In genomic region chr10:99599142-99600120, GRCm38 (mm10) we compare ENCODE assay signal across 8 mouse cellular contexts.
DNase-seq lines count a peak whose midpoint lies in the region; ATAC-seq and TF ChIP-seq lines count a peak whose summit lies in the region.
"Not testable (repeated sequence)": the region's sequence is repeated elsewhere in the genome, so short reads cannot be mapped to it uniquely, and the experiment has no call there.

No protein-coding gene starts in this region.

- not testable (repeated sequence) for TF ChIP-seq CTCF in ES-Bruce4 (IDR thresholded peaks at IDR 0.05; ENCODE audit: low read depth, low read length); forebrain, postnatal 0 days (IDR thresholded peaks at IDR 0.05; ENCODE audit: low read depth)

- H3K4me3 ChIP-seq in ES-Bruce4 (ENCODE audit: low read depth, low read length): peak overlapping the region; percentile 68
- H3K4me3 ChIP-seq in forebrain, postnatal 0 days (ENCODE audit: low read depth, low read length): peak overlapping the region; percentile 26
- H3K4me3 ChIP-seq in hindbrain, embryonic 13.5 days: peak overlapping the region; percentile 33
- H3K4me3 ChIP-seq in liver, embryonic 11.5 days (ENCODE audit: low read depth, low read length): peak overlapping the region; percentile 39
- peak overlapping the region; percentile 43 for H3K4me3 ChIP-seq in midbrain, embryonic 13.5 days (replicated peaks)

- H3K27me3 ChIP-seq in ES-Bruce4 (ENCODE audit: control insufficient read depth, insufficient read depth, low read length, poor library complexity, severe bottlenecking); forebrain, postnatal 0 days (ENCODE audit: insufficient read depth, low read length); hindbrain, embryonic 13.5 days; liver, embryonic 11.5 days (replicated peaks; ENCODE audit: control insufficient read depth, insufficient read depth, low read length); midbrain, embryonic 13.5 days: not testable (repeated sequence)

- peak; percentile 86 for ATAC-seq in forebrain, postnatal 0 days
- peak; percentile 81 for ATAC-seq in hindbrain, embryonic 13.5 days (ENCODE audit: low FRiP score)
- ATAC-seq in liver, embryonic 11.5 days (replicated peaks; ENCODE audit: low FRiP score): not testable (repeated sequence)
- peak; percentile 86 for ATAC-seq in midbrain, embryonic 13.5 days

- WGBS in forebrain, postnatal 0 days: 39% methylated on average over 23 of the region's 34 CpGs
- 57% methylated on average over 27 of the region's 34 CpGs for WGBS in hindbrain, embryonic 13.5 days
- WGBS in liver, embryonic 11.5 days: 54% methylated on average over 21 of the region's 34 CpGs
- WGBS in midbrain, embryonic 13.5 days: 45% methylated on average over 24 of the region's 34 CpGs

- peak overlapping the region; percentile 37 for H3K4me2 ChIP-seq in forebrain, postnatal 0 days (ENCODE audit: low read depth)
- H3K4me2 ChIP-seq in hindbrain, embryonic 13.5 days: peak overlapping the region; percentile 49
- peak overlapping the region; percentile 52 for H3K4me2 ChIP-seq in liver, embryonic 11.5 days
- H3K4me2 ChIP-seq in midbrain, embryonic 13.5 days (replicated peaks): peak overlapping the region; percentile 58

- peak overlapping the region; percentile 47; the same call in 1 of the 2 replicates for H3K9ac ChIP-seq in ES-Bruce4 (ENCODE audit: low read depth, poor library complexity, severe bottlenecking)
- H3K9ac ChIP-seq in forebrain, postnatal 0 days: peak overlapping the region; percentile 47
- peak overlapping the region; percentile 16; the same call in 1 of the 2 replicates for H3K9ac ChIP-seq in hindbrain, embryonic 13.5 days
- H3K9ac ChIP-seq in liver, embryonic 11.5 days (ENCODE audit: low read depth, low read length): 0 out of 2 replicates have a peak overlapping the region, but pooled peaks have one; percentile 20
- peak overlapping the region; percentile 56 for H3K9ac ChIP-seq in midbrain, embryonic 13.5 days (replicated peaks)

- H3K36me3 ChIP-seq in ES-Bruce4 (ENCODE audit: control insufficient read depth, insufficient read depth, low read length, poor library complexity, severe bottlenecking); forebrain, postnatal 0 days (ENCODE audit: insufficient read depth); hindbrain, embryonic 13.5 days; liver, embryonic 11.5 days (ENCODE audit: control insufficient read depth, insufficient read depth, low read length); midbrain, embryonic 13.5 days: not testable (repeated sequence)

- H3K4me1 ChIP-seq in ES-Bruce4 (ENCODE audit: control insufficient read depth, insufficient read depth, low read length); forebrain, postnatal 0 days (ENCODE audit: insufficient read depth); hindbrain, embryonic 13.5 days (replicated peaks); liver, embryonic 11.5 days (replicated peaks; ENCODE audit: control insufficient read depth, insufficient read depth, low read length); midbrain, embryonic 13.5 days (replicated peaks): not testable (repeated sequence)

- H3K9me3 ChIP-seq in ES-Bruce4 (replicated peaks; ENCODE audit: control insufficient read depth, insufficient read depth, low read length, poor library complexity, severe bottlenecking); forebrain, postnatal 0 days (ENCODE audit: low read length); hindbrain, embryonic 13.5 days; liver, embryonic 11.5 days (ENCODE audit: control insufficient read depth, low read length); midbrain, embryonic 13.5 days: not testable (repeated sequence)

- not testable (repeated sequence) for TF ChIP-seq EP300 in ES-Bruce4 (IDR thresholded peaks at IDR 0.05; ENCODE audit: insufficient read depth, low read depth, low read length)

- TF ChIP-seq POLR2A in ES-Bruce4 (IDR thresholded peaks at IDR 0.05; ENCODE audit: insufficient read depth, low read length): not testable (repeated sequence)

- not testable (repeated sequence) for H3K27ac ChIP-seq in ES-Bruce4 (ENCODE audit: insufficient read depth, low read length); liver, embryonic 11.5 days (ENCODE audit: low read depth, low read length)
- peak overlapping the region; percentile 67 for H3K27ac ChIP-seq in forebrain, postnatal 0 days (ENCODE audit: low read depth, low read length)
- peak overlapping the region; percentile 52; the same call in 1 of the 2 replicates for H3K27ac ChIP-seq in hindbrain, embryonic 13.5 days
- 0 out of 2 replicates have a peak overlapping the region, but pooled peaks have one; percentile 53 for H3K27ac ChIP-seq in midbrain, embryonic 13.5 days

- peak; percentile 22 to 32 for DNase-seq in cerebellum, postnatal 14 days
- peak; percentile 68 for DNase-seq in forebrain, postnatal 0 days
- DNase-seq in kidney, postnatal 10 days: peak; percentile 28
- DNase-seq in liver, embryonic 11.5 days (ENCODE audit: low spot score): not testable (repeated sequence)
- DNase-seq in spleen, adult 12 weeks (ENCODE audit: low spot score): peak; percentile 1
